Mouse (Mus musculus) urinary bladder, adult 18-20 months (tissue): ENCODE measurements around the gene Ptprm.

Source experiments
- DNase-seq, 2 experiments: peaks; one replicate each; pipeline ENCODE4 v3.0.0; 2022; ENCODE audit warnings: low spot score in 2 of 2, mixed read lengths in 2 of 2

Gene Ptprm

DNA sequence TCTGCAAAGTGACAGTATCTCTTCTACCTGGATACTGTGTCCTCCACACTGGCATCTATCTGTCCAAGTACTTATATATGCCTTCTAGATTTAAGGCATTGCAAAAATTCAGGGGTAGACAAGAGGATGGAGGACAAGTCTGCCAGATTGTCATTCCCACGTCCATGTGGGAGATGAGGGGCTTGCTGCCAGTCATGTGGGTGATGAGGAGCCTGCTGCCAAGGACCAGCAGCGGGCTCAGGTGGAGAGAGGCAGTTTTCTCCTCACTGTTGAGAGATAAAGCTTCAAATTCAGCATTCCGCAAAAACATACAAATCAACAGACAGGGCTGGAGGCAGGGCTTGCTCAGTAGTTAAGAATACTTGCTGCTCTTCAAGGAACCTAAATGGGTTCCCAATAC is 66.8 kb downstream of the Ptprm start:
- DNase-seq = no peak

DNA sequence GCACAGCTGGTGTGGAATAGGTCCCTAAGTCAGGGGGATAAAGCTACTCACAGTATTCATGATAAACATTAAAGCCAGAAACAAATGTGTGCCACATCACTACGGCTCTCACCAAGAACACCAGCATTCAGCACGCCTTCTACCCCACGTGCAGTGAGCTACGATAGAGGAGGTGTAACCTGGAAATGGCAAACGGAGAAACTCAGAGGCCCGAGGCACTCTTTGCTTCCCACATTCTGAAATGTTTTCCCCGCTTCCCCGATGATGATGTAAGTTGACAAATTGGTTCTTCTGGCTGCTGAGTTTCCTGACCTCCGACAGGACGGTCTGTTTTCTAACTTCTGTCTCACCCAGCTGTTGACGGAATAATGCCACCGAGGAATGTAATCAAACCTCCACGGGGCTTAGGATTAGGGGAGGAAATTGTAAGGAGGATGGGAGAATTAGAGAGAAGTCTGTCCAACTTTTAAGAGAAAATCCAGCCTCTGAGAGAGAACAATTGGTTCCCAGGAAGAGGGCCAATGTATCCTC is 72.6 kb downstream of the Ptprm start:
- DNase-seq = no peak

DNA sequence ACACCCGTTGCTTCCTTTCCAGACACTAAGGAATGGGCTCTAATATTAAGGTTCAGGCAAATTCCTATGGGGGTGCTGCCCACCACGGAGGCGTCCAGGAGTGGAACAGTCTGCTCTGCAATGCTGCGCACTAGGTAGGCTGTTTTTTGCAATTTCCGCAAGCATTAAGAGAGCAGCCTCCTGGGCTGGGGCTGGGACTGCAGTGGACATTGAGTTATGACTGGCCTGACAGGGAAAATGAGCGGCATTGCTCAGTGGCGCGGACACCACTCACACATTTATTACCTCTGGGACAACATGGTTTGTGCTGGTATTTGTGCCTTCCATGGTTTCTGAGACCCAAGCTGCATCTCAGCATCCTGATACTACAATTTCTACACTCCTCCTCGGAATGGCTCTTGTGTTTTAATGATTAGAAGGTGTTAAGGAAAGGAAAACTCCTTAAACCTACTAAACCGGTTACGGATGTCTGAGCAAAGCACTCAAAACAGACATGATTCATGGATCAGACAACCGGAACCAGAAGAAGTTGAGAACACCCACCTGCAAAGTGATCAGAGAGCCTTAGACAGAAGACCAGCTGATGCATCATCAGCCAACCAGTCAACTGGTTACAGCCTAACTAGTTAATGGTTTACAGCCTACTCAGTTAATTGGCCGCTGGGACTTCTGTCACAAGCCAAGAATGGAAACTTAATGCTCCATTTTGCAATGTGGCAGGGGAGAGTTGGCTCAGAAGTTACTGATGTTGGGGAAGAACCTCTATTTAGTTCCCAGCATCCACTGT is 76.9 kb downstream of the Ptprm start:
- no peak for DNase-seq

DNA sequence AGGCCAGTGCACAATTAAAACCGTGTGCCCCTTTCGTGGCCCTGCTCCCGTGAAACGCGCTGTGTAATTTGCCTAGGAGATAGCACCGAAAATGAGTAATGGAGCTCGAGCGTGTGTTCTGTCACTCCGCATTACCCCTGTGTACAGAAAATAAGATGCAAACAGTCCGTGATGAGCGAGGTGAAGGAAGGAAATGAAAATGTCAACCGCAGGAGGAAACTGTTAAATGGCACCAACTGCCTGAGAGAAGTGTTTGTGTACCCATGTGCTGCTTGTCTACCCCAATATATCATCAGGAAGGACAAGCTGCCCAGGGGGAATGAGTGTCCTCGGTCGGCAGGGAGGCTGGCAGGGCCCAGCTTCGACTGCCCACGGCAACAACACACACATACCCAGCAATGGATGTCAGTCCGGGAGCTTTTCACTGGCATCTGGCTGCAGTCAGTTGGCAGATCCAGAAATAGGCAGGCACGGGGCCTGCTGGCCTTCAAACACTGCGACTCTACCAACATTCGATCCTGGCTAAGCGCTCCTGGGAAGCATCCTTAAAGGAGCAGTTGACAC is 79.6 kb downstream of the Ptprm start:
- DNase-seq = no peak

DNA sequence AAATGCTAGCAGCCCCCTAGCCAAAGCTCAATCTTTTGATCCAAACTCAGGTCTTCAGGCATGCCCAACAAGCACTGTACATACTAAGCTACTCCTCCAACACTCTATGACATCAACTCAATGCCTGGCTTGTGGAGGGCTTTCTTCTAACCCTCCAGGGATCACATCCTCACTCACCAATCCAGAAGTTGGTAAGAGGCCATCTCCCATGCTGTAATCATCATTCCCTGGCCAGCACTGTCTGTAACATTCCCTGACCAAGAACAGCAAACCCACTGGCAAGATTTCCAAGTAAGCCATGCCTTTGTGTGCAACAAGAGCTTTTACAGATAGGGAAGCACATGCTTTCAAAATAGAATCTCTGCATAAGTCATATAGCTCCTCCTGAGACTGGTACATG is 81.3 kb downstream of the Ptprm start:
- DNase-seq = no peak

DNA sequence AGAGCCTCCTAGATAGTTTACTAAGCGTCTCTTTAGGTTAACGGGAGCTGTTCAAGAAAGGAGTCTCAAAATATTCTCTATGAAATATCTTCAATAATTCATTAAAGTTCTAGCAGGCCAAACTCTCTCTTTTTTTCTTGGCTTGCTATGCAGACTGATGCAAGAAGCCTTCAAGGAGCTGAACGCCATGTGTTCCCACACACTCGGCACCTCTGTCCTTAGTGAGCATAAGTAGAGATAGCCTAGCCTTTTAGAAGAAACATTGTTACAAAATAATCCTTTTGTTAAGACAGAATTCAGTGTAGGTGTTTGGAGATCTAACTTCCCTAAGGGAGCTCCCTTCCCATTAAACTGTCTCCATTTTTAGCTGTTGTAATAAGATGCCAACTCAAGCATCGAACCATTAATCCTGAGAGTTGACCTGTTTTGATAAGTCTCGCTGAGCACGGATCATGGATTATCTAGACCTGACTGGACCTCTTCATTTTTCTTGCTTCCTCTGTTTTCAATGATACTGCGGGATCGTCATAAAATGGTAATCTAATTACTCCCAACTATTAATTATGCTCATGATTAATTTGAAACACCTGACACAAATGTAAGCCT is 85.7 kb downstream of the Ptprm start:
- DNase-seq = no peak

DNA sequence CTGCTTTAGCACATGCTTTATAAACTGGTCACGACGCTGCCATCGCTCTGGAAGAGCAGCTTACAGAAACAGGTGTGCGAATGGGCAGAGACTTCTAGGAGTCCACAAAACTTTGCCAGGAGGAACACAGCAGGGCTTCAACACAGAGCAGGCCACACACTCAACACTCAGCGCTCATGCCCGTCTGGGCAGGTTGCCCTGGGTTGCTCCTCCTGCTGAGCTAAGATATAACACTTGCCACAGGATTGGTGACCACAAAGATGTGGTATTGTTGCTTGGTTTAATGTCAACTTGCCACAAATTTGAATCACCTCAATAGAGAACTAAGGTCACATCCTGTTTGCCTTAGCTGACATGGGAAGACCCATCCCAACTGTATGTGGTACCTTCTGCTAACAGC is 88.0 kb downstream of the Ptprm start:
- no peak for DNase-seq

DNA sequence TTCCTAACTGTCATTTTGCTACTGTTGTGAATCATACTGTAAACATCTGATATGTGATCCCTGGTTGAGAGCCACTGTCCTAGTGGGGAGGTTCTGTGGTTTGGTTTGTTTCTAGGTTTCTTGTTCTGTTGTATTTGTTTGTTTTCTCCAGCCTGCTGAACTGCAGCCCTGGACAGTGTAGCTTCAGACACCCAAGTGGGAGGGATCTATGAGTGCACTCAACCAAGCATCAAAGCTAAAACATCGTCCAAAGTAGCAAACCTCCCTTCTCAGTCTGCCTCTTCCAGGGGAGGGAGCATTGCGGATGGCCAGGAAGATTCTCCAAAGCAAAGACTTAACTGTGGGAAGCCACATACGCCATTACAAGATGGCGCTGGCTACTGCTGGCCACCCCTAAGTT is 88.7 kb downstream of the Ptprm start:
- no peak for DNase-seq

DNA sequence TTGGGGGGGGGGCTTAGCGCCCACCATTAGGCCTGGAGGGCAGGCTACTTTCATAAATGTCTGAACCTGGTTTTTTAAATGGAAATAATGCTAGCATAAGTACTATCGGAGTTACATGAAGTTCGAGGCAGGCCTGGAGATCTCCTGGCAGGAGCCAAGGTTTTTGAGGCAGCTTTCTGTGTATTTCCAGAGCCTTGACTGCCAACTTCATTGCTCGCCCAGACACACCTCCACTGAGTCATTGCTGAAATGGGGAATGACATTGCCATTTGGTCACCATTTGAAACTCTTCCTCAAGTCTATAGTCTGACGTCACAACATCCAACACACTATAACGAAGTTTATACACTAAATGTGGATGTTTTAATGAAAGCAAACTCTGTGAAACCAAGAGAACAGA is 89.5 kb downstream of the Ptprm start:
- no peak for DNase-seq

DNA sequence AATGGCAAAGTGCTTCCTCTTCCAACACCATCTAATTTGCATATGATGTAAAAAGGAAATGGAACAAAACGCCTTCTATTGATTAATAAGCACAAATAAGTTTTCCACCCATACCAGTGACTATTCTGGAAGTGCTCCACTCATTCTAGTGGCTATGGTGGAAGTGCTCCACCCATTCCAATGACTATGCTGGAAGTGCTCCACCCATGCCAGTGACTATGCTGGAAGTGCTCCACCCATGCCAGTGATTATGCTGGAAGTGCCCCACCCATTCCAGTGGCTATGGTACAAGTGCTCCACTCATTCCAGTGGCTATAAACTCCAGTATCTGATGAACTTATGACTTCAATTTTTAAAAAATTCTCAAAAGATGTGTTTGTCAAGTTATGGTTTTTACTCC is 91.2 kb downstream of the Ptprm start:
- DNase-seq = no peak

DNA sequence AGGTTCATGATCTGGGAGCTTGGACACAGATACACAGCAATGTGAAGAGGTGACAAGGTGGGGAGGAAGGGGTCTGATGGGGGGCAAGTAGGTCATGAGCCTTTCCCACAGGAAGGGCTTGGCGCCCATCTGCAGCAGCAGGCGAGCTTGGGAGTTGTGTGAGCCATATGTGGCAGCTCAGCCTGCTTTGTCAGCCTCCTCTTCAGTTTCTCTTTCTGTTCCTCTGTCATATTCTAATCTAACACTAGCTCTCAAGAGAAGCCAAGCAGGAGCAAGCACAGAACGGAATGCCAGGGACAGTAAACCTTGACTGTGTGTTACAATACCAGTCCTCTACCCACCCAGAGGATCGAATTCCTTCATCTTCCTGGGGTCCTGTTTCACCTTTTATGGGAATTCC is 94.2 kb downstream of the Ptprm start:
- no peak for DNase-seq

DNA sequence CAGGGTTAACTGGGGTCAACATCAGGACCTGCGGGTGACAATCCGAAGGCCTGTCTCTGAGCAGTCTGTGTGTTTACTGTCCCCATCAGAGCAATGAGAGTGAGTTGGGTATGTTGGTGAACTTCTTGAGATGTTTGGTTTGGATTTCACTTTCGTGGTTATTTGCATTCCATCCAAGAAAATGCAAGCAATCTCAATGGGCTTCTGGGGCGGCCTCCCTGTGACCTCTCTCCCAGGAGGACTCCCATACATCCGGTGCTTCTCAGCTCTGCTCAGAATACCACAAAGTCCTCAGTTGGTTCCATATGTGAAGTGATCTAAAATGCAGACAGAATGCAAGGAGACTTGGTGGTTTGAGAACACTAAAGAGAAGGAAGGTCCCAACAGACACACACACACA is 96.5 kb downstream of the Ptprm start:
- no peak for DNase-seq

DNA sequence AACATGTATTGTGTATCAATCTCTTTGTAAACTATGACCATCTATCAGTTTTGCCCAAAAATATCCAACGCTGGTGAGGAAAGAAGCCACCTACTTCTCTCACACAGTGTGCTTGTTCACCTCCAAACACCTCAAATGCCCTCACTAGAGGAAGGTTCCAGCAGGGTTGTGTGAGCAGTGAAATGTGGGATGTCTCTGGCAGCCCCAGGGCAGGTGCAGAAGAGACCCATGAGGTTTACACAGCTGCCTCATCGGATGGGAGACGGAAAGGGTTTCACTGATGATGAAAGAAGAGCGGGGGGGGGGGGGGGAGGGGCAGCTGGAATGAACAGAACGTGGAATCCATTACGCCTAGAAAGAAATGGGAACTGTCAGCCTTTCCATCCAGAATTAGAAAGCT is 98.1 kb downstream of the Ptprm start:
- no peak for DNase-seq

DNA sequence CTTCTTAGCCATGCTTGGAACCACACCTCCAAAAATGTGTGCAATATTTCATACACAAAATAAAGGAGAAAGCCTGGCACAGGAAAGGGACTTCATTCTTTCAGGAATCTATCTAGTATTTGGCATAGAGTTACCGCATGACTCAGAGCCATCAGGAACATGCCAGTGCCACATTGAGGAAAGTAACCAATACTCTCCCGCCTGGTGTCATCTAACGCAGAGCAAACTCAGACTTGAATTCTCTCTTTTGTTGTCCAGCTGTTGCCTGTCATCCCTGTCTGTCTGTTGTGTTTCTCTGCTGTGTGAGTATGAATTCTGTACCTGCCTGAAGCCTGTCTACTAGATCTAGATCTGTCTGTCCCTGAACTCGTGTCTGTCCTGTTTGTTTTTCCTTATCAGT is 100.8 kb downstream of the Ptprm start:
- DNase-seq = no peak

DNA sequence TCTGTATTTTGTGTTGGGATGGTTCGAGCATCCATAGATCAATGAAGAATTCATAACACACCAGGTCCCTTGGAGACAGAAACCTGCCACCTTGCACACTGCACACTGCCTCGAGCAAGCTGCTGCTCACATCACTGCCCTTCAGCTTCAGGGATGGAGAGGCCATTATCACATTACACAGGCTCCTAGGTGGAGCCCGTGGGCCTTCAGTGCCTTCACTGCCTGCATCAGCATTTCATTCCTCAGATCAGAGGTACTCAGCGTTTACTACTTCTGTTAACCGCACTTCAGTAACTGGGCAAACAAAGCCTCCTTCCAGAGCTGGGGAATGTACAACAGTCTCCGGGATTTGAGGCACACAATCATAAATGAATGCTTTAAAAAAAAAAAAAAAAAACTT is 101.3 kb downstream of the Ptprm start:
- no peak for DNase-seq

DNA sequence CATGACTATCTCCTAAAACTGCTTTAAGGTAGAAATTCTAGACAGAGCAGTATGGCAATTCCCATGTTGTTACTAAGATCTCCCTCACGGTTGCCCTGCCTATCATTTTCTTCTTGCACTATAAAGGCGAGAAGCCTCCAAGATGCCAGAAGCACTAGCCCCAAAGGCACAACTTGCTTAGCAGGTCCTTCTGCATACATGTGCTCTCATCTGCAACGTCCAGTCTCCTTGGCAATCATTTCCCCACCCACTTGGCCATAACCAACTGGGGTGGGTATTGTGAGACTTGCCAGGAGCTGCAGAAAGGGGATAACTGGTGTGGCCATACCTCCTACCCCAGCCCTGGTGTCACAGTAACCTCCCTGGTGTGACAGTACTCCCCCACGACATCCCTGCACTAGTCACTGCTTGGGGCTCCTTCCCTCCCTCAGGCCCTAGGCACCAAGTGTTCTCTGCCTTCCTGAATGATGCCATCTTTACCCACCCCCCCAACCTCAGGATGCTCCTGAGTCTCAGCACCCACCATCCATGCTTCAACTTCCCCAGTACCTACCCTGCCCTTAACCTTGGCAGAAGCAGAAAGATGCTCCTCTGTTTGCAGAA is 108.9 kb downstream of the Ptprm start:
- no peak for DNase-seq

DNA sequence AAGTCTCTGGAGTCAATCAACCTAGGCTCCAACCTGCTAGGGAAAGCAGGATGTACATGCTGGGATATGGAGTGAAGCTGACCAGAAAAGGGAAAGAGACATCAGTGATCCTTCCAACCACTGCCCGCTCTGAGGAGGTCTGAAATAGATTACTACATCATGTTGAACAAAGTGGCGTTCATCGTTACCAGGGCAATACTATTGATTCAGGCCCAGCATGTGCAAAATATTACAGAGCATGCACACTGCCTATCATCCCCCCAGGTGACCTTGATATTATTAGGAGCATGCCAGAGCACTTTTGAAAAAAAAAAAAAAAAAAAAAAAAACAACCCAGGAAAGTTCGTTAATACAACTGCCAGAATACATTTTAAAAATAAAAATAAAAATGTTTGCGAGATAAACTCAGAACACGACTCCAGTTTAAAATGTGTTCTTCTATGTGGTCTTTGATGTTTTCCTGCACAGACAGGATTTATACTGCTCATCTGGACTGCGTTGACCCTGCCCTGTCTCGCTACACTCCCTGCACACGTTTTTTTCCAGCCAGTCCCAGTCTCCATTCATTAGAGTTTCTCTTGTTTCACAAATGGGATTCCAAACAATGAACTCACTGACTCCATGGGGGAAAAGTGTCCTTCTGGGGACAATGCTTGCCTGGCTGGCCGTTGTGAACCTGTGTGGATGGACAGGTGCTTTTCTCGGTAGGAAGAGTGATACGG is 111.3 kb downstream of the Ptprm start:
- DNase-seq = no peak

DNA sequence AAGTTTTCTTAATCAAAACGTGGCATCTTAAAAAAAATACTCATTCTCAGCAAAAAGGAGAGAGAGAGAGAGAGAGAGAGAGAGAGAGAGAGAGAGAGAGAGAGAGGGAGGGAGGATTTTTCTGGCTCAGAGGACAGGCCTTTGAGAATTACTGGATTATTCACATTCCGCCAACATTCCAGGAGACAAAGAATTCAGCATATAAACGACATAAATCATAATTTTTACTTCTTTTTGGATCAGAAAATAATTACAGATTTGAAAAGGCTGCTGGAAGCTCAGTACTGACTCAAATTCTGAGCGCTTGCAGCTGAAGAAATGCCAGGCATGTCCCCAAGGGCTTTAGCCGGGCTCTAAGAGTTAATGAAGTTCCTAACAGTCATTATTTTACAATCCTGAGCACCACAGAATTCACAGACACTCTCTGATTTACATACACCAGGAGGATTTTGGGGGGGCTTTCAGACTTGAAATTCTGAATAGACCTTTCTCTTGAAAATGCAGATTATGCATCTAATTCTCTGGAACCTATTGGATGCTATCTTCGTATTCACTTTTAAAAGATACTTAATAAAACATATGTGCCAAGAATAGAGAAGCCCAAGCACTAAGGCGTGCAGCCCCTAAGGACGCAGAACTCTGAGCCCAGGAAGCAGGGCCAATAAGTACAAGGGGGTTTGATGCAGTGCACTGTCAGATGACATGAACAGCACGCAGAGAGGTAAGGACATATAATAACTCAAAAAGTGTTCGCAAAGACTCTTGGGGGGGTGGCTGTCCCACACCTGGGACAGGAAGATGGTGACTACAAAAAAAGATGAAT is 112.1 kb downstream of the Ptprm start:
- DNase-seq = no peak

DNA sequence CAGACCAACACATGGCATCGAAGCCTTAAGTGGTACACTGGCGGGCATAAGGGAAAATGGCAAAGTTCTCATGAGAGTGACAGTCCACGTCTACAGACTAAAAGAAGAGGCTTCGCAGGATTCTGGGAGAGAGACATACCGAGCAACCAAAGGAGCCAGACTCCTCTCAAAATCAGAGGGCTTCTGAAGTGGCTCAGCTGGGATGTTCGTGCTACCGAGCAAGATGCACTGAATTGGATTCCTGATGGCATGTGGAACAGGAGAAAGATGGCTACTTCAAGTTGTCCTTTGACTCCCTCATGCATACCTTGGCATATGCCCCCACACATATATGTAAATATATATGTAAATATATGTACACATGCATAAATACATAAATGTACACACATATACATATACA is 115.4 kb downstream of the Ptprm start:
- no peak for DNase-seq

DNA sequence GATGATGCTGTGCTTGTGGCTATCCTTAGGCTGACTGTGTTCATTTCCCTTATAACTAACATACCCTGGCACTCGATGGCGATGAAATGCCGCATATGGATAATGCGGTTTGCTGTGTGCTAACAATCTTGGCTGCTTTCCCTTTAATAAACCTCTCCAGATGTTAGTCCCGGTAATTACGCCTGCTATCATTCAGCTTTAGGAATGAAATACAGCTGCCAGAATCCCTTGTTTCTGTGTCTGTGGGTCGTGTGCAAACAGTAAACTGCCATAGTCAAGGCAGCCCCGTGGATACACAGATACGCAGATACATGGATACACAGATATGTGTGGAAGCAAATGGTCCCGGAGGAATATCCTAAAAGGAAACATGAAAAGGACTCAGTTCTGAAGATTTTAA is 116.8 kb downstream of the Ptprm start:
- DNase-seq = no peak

DNA sequence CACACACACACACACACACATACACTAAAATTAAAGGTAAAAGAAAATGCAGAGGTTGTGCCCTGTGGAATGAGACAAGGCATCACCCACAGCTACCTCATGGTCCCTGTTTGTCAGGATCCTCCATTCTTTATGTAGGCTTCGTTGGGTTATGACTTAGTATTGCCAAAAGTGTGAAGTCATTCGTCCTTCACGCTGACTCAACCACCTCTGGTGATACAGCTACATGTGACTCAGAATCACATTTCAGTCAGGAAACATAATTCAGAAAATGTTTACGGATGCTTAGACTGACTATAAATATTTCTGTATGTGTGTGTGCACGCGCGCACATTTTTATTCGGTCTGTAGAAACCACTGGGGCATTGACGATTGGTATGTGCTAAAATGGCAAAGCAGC is 121.2 kb downstream of the Ptprm start:
- no peak for DNase-seq
